Mouse (Mus musculus): ENCODE results near the gene Hmgcs2. TPM values are rescaled to one million over a fixed set of nuclear protein-coding genes. Genes with fewer than 3 reads are reported as not detected.

The Hmgcs2 gene
- total RNA-seq (2021): 10 to 100 TPM in 1 of 2 experiments, 1 to 10 TPM in 1; 8.8 to 12.2 TPM
- long read RNA-seq, experiment 1, transcript Hmgcs2-201 (10 exons, 3,290 nt): major isoform, 7 of 10 reads
- long read RNA-seq, experiment 1, partial matches to known transcripts: 2 of 10 reads
- long read RNA-seq, experiment 1, other reads (novel, unspliced or antisense): 1 of 10 reads
- long read RNA-seq, experiment 2, partial matches to known transcripts: 1 of 3 reads
- long read RNA-seq, experiment 2, other reads (novel, unspliced or antisense): 1 of 3 reads

GRCm38 (mm10) chr3:98280204-98280932 is at the start of gene Hmgcs2:
TSS of gene Hmgcs2 (plus strand) at chr3:98280435.
- DNase-seq: peak; percentile 10 to 42

DNA sequence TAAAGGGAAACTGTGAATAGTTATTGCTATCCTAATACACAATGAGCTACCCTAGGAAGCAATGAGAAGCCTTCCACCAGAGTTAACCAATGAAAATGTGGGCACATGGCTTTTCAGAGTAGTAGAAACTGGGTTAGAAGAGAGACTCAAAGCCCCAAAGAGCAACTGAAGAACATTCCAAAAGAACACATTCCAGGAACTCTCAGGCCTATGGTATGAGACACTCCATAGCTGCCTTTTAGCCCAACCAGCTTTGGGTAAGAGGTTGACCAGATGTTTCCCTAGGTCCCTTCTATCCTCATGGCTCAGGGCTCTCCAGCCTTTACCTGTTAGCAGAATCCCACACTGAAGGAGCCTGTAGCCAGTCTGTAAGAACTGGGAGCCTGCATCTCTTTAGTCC is 46.7 kb upstream of the Hmgcs2 start:
- DNase-seq: no peak

DNA sequence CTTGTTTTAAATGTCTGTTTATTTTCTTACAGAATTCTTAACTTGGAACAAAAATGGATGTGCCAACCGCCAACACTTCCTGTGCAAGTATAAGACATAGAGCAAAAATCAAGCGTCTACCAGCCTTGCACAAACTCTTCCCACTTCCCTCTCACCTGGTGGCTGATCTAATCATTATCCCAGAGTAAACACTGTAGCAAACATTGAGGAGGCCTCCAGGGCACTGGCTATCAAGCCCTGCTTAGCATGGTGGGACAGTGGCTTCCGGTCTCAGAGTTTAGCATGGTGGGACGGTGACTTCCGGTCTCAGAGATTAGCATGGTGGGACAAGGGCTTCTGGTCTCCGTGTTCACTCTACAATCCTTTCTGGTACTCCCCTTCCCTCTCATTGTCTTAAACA is 44.0 kb upstream of the Hmgcs2 start:
- DNase-seq: no peak

DNA sequence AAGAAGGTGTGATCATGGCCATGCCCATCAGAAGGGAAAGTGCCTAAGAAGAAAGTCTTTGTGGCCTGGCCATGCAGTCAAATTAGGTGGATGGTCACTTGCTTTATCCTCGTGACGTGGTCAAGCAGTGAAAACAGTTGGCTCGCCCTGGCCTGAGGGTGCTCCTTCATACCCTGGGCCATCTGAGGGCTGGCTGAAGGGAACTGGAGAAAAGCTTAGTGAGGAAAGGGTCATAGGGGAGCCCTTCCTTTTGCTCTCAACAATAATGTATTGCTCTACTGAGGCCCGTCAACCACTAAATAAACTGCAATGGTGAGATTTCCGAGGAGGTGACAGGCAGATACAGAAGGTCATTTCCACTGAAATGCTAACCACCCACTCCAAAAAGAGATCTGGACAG is 43.0 kb upstream of the Hmgcs2 start:
- DNase-seq: no peak

DNA sequence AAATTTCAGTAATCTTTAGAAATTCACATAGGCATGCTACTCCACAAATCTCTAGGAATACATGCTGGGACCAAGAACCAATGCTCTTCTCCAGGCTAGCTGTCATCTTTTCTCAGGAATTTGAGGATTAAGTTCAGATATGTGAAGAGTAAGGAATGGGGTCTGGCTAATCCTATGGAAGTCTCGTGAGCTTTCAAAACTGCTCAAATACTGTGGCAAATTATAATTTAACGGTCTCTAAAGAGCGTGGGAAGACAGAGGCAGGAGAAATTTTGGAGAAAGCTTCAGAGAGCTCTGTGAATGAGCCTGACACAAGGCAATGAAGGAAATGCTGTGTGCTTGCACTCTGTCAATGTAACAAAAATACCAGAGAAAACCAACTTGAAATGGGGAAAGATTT is 42.1 kb upstream of the Hmgcs2 start:
- DNase-seq: no peak

GRCm38 (mm10) chr3:98242051-98242450 is 38.2 kb upstream of the Hmgcs2 start:
- no peak for DNase-seq

GRCm38 (mm10) chr3:98242458-98243037 is 37.7 kb upstream of the Hmgcs2 start:
- DNase-seq: no peak

GRCm38 (mm10) chr3:98245892-98246291 is 34.3 kb upstream of the Hmgcs2 start:
- DNase-seq: no peak

GRCm38 (mm10) chr3:98246985-98247751 is 33.1 kb upstream of the Hmgcs2 start:
- DNase-seq: no peak

DNA sequence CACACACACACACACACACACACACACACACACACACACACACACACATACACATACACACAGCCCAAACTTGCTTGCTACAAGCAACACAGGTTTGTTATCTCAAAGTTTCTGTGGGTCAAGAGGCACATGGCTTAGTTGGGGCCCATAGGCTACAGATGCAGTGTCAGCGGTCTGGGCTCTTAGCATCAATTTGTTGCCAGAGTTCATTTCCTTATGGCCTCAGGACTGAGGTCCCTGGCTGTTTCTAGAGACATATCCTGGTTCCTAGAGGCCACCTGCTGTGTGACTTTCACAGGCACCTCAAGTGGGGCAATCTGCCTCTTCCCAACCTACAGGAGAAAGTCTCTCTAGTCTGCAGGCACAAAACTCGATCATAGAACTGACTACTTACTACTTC is 30.9 kb upstream of the Hmgcs2 start:
- no peak for DNase-seq

- no peak for DNase-seq
Observed at GRCm38 (mm10) chr3:98249833-98250448, 30.3 kb upstream of the Hmgcs2 start.

DNA sequence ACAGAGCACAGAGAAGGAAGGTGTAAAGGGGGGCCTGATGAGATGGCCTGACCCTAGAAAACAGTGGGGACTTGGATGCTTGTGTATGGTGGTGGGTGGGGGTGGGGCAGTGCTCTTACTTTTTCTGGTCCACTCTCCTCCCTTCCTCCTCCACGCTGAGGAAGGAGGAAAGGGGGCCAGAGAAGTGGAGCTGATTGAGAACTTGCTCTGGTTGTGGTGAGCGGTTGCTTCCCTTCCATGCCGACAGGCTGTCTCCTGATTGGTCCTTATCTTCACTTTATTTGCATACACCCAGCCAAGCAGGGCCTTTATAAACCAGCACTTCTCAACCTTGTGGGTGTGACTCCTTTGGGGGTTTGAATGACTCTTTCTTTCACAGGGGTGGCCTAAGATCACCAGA is 26.2 kb upstream of the Hmgcs2 start:
- DNase-seq: no peak

DNA sequence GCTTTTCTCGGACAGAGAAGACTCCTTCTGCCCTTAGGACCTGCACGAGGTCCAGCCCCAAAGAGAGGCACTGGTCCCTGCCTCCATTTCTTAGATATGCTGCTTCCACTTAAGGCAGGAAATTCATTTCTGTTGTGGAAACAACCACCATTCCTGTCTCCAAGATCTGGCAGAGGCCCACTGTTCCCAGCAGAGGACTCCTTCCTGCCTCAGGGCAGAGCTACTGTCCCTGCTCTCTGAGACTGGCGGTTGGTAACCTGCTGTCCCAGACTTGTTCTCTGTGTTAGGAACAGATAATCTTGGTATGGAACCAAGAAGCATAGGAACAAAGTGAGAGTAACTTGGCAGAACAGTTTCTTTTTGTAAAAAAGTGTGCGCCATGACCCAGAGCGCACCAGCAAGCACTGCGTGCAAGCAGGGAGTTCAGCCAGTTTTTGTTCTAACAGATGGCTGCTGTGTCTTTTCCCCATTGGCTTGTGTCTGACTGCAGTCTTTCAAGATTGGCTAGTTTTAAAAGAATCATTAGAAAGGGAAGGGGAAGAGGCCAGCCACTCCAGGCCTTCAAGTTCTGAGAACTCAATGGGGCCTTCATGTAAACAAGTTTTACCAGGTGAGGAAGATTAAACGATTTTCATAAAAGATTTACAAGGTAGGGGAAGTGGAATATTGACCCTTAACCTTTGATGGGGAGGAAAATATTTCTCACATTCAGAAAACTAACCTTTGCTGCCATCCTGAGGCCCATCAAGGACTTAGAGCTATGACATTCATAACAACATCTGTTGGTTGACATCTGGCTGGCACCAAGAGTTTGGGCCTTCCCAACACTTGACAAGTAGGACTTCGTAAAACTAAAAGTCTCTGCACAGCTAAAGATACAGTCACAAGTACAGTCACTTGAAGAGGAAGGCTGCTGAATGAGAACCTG is 25.3 kb upstream of the Hmgcs2 start:
- no peak for DNase-seq

GRCm38 (mm10) chr3:98258723-98259122 is 21.5 kb upstream of the Hmgcs2 start:
- DNase-seq: no peak

DNA sequence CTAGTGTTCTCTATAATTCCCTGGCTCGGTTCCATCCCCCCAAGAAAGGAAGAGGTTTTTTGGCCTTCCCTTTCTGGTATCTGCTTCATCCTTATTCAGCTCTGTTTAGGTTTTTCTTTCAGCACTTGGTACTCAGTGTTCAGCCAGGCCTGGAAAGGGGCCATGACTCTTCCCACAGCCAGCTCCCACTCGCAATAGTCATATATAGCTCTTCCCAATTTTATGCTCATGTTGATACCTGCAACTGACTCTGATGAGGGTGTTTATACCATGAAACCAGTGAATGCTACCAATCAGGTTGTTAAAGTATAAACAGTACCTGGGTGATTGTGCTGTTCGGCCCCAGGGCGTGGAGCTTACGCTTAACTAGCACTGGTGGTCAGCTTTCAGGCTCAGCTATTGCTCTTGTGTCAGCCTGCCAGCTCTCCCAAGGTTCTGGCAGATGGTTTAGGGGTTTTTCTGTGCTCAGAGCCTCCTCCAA is 20.9 kb upstream of the Hmgcs2 start:
- no peak for DNase-seq

GRCm38 (mm10) chr3:98260534-98260933 is 19.7 kb upstream of the Hmgcs2 start:
- no peak for DNase-seq

- no peak for DNase-seq
Observed at GRCm38 (mm10) chr3:98261415-98261814, 18.8 kb upstream of the Hmgcs2 start.

- DNase-seq: no peak
Observed at GRCm38 (mm10) chr3:98262133-98262532, 18.1 kb upstream of the Hmgcs2 start.

- DNase-seq: peak; percentile 40 to 59
Observed at GRCm38 (mm10) chr3:98267249-98267651, 13.0 kb upstream of the Hmgcs2 start.

- no peak for DNase-seq
Observed at GRCm38 (mm10) chr3:98273623-98274398, 6.4 kb upstream of the Hmgcs2 start.
